Mouse (Mus musculus): Measurements from ENCODE around the gene Tex26. TPM values are rescaled to one million over a fixed set of nuclear protein-coding genes. Genes with fewer than 3 reads are reported as not detected.

The Tex26 gene
- under 1 TPM; 0.49 to 0.69 TPM for total RNA-seq (2021)
- long read RNA-seq, experiment 1, result 0 reads
- long read RNA-seq, experiment 2, result 0 reads

DNA sequence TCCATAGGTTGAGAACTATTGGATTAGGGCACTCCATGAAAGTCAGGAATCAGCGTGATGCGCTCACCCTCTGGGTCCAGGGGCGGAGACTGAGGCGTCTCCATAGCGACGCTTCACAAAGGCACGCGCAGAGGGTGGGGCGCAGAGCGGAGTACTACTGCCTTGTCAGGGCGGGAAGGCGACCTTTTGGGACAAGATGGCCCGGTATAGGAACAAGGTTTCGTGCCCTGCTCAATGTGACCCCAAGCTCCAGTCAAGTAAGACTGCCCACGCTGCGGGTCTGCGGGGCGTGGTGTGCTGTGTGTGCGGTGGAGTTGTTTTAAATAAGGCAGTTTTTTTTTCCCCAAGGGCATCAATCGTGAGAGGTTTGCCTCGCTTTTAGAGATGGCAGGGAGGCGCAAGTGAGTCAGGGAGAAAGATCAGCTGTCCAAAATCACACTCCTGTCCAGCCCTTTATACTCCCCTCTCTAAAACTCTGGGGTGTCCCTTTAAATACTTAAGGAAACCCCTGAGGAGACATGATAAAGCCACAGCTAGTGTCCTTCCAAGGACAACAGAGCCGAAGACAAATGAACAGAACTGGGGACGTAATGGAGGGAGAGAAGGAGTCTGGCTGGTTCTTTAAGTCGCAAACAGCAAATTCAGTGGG is at the start of gene Tex26:
Gene Tex26, plus strand, starts transcription at position 130 of the 649 bp plus-strand sequence.
- no peak for TF ChIP-seq CTCF (conservative IDR thresholded peaks at IDR 0.05)
- Histone ChIP-seq H3K4me3 (peak within 1 kb of the TSS; percentile 58), H3K27ac (peak within 1 kb of the TSS; percentile 74)
- peak; percentile 37 to 45 for DNase-seq (ENCODE audit: low spot score in 2 of 2)

DNA sequence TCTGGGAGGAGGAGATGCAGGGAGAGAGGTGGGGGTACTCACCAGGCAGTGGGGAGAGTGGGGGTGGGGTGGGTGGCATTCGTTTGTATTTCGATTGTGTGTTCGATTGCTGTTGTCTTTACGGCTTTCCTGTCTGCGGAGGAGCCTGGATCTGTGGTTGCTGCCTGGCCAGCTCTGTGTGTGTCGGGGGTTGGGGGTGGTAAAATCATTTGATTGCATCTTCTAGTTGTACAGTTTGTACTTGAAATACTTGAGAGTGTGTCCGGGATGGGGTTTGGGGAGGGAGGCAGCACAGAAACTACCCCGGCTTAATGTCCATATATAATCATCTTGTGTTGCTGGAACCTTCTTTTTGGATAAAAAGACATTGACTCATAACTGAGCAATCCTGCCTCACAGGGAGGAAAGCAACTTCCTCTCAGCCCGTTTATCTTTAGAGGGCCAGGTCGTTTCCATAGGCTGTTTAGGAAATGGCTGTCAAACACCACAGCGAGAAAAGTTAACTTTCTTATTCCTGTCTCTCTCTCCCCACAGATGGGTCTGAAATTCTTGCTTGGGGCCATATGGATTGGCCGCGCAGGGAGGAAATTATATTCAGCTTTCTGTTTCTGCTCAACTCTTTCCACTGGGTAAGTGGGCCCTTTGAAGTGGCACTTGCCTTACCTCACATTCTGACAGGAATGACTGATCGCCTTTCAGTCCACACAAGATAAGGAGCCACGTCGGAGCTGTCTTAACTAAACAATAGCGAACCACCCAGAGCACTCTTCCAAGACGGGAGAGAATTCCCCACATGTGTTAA is 47.7 kb upstream of the Tex26 start:
- Histone ChIP-seq H3K27ac (no peak overlapping the region), H3K4me3 (no peak overlapping the region)
- no peak for DNase-seq (ENCODE audit: low spot score in 2 of 2)
- TF ChIP-seq CTCF (conservative IDR thresholded peaks at IDR 0.05), result no peak

- no peak overlapping the region for H3K27ac ChIP-seq
- TF ChIP-seq CTCF (conservative IDR thresholded peaks at IDR 0.05), result peak; percentile 39
- DNase-seq (ENCODE audit: low spot score in 2 of 2), result no peak
- H3K4me3 ChIP-seq, result no peak overlapping the region
Observed at GRCm38 (mm10) chr5:149392420-149392988, 47.0 kb upstream of the Tex26 start.

DNA sequence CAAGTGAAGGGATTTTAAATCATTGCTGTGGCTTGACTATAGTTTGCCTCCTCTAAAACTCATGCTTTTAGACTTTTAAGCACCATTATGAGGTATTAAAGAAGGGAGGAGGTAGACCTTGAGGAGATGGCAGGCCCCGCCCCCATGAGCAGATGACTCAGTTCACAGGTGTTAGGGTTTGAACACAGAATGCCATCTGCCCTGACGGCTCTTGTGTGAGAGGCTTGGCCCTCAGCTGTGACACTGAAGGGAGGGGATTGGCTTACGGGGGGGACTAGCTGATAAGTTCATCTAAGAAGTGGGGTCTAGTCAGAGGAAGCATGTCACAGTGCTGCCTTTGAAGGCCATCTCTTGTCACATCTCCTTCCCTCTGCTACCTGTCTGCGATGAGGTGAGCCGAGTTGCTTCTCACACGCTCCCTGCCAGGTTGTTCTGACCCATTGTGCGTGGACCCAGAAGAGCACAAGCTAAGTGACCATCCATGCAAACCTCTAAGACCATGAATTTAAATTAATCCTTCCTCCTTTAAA is 37.9 kb upstream of the Tex26 start:
- H3K27ac ChIP-seq, result no peak overlapping the region
- H3K4me3 ChIP-seq, result no peak overlapping the region
- no peak for TF ChIP-seq CTCF (conservative IDR thresholded peaks at IDR 0.05)
- DNase-seq (ENCODE audit: low spot score in 2 of 2), result no peak

DNA sequence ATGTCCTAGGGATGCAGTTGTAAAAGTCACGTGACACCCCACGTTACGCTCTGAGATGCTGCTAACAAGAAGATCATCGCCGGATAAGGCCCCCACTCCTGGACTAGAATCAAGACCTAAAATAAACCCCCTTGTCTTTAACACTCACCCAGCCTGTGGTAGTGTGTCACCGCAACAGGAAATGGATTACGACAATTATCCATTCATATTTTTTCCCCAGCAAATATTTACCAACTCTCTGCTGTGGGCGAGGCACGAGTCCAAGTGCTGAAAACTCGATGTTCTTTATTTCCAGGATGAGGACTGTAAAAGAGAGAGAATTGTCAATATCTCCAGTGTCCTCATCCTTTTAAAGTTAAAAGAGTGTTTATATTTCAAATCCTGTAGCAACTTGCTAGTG is 37.4 kb upstream of the Tex26 start:
- H3K27ac ChIP-seq, result no peak overlapping the region
- DNase-seq (ENCODE audit: low spot score in 2 of 2), result no peak
- H3K4me3 ChIP-seq, result no peak overlapping the region
- TF ChIP-seq CTCF (conservative IDR thresholded peaks at IDR 0.05), result no peak

GRCm38 (mm10) chr5:149403386-149403785 is 36.1 kb upstream of the Tex26 start:
- no peak for DNase-seq (ENCODE audit: low spot score in 2 of 2)
- H3K4me3 ChIP-seq, result no peak overlapping the region
- TF ChIP-seq CTCF (conservative IDR thresholded peaks at IDR 0.05), result no peak
- H3K27ac ChIP-seq, result no peak overlapping the region

- peak; percentile 41; the same call in 1 of the 2 replicates for TF ChIP-seq CTCF (conservative IDR thresholded peaks at IDR 0.05)
- no peak for DNase-seq (ENCODE audit: low spot score in 2 of 2)
- H3K4me3 ChIP-seq, result no peak overlapping the region
- no peak overlapping the region for H3K27ac ChIP-seq
Observed at GRCm38 (mm10) chr5:149404710-149405109, 34.8 kb upstream of the Tex26 start.

DNA sequence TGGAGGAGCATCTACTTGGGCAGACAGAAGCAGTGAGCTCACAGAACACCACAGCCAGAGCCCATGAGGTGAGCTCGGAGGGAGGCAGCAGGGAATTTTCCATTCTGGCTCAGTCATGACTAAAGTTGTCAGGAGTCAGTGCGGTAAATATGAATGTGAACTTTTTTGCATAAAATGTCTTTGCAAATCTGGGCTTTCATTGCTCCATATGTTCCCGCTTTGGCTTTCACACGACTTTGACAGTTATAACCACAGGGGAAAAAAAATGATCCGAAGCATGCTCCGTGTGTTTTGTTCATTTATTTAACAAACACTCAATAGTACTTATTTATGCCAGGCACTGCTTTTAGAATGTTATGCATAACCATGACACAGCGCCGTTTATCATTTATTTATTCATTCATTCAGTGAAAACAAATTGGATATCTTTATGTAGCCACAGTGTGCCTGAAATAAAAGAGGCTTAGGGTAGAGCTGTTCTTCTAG is 32.6 kb upstream of the Tex26 start:
- Histone ChIP-seq H3K4me3 (no peak overlapping the region), H3K27ac (peak overlapping the region; percentile 56; the same call in 1 of the 2 replicates)
- peak; percentile 41 to 73 for DNase-seq (ENCODE audit: low spot score in 2 of 2)
- no peak for TF ChIP-seq CTCF (conservative IDR thresholded peaks at IDR 0.05)

- TF ChIP-seq CTCF (conservative IDR thresholded peaks at IDR 0.05), result no peak
- Histone ChIP-seq H3K4me3 (no peak overlapping the region), H3K27ac (no peak overlapping the region)
- DNase-seq (ENCODE audit: low spot score in 2 of 2), result no peak
Observed at GRCm38 (mm10) chr5:149409502-149409901, 30.0 kb upstream of the Tex26 start.

- H3K27ac ChIP-seq, result peak within 1 kb of the TSS; percentile 70
- TF ChIP-seq CTCF (conservative IDR thresholded peaks at IDR 0.05), result no peak
- H3K4me3 ChIP-seq, result peak within 1 kb of the TSS; percentile 41
- DNase-seq (ENCODE audit: low spot score in 2 of 2), result peak; percentile 34 to 41
Observed at GRCm38 (mm10) chr5:149411509-149412193, 27.8 kb upstream of the Tex26 start, which contains the start of gene Medag. TSS of gene Medag (plus strand) at chr5:149411749.

GRCm38 (mm10) chr5:149412194-149412575 is 27.3 kb upstream of the Tex26 start:
- Histone ChIP-seq H3K4me3 (peak overlapping the region; percentile 41), H3K27ac (peak overlapping the region; percentile 70)

GRCm38 (mm10) chr5:149412671-149413070 is 26.8 kb upstream of the Tex26 start:
- no peak for TF ChIP-seq CTCF (conservative IDR thresholded peaks at IDR 0.05)
- no peak for DNase-seq (ENCODE audit: low spot score in 2 of 2)
- Histone ChIP-seq H3K27ac (no peak overlapping the region), H3K4me3 (no peak overlapping the region)

More at GRCm38 (mm10) chr5:149412194-149412575, 27.3 kb upstream of the Tex26 start:
- no peak for TF ChIP-seq CTCF (conservative IDR thresholded peaks at IDR 0.05)
- DNase-seq (ENCODE audit: low spot score in 2 of 2), result no peak

Data from layer of hippocampus, adult 2 months (tissue).